Mouse (Mus musculus): ENCODE results near the gene Tbc1d23.
"Not testable (repeated sequence)": the region's sequence is repeated elsewhere in the genome, so short reads cannot be mapped to it uniquely, and the experiment has no call there.

Gene Tbc1d23

GRCm38 (mm10) chr16:57215957-57216356 is 15.3 kb downstream of the Tbc1d23 start:
- no peak for ATAC-seq (ENCODE audit: low TSS enrichment)

- ATAC-seq (ENCODE audit: low TSS enrichment), result peak; percentile 89
Observed at GRCm38 (mm10) chr16:57211037-57211436, 20.3 kb downstream of the Tbc1d23 start.

- ATAC-seq (ENCODE audit: low TSS enrichment), result no peak
Observed at GRCm38 (mm10) chr16:57208342-57208741, 23.0 kb downstream of the Tbc1d23 start.

- ATAC-seq (ENCODE audit: low TSS enrichment), result no peak
Observed at GRCm38 (mm10) chr16:57197281-57197680, 34.0 kb downstream of the Tbc1d23 start.

GRCm38 (mm10) chr16:57196590-57196989 is 34.7 kb downstream of the Tbc1d23 start:
- ATAC-seq (ENCODE audit: low TSS enrichment), result no peak

GRCm38 (mm10) chr16:57191214-57191613 is 40.1 kb downstream of the Tbc1d23 start:
- ATAC-seq (ENCODE audit: low TSS enrichment), result no peak

GRCm38 (mm10) chr16:57190390-57190789 is 40.9 kb downstream of the Tbc1d23 start:
- no peak for ATAC-seq (ENCODE audit: low TSS enrichment)

- peak; percentile 78 for ATAC-seq (ENCODE audit: low TSS enrichment)
Observed at GRCm38 (mm10) chr16:57189493-57189892, 41.8 kb downstream of the Tbc1d23 start.

GRCm38 (mm10) chr16:57186618-57187017 is 44.7 kb downstream of the Tbc1d23 start:
- no peak for ATAC-seq (ENCODE audit: low TSS enrichment)

GRCm38 (mm10) chr16:57182037-57182436 is 49.3 kb downstream of the Tbc1d23 start:
- ATAC-seq (ENCODE audit: low TSS enrichment), result no peak

GRCm38 (mm10) chr16:57181180-57181579 is 50.1 kb downstream of the Tbc1d23 start:
- 0 out of 2 replicates have a peak, but pooled peaks have one; percentile 17 for ATAC-seq (ENCODE audit: low TSS enrichment)

- no peak for ATAC-seq (ENCODE audit: low TSS enrichment)
Observed at GRCm38 (mm10) chr16:57177664-57178063, 53.6 kb downstream of the Tbc1d23 start.

GRCm38 (mm10) chr16:57177254-57177653 is 54.0 kb downstream of the Tbc1d23 start:
- ATAC-seq (ENCODE audit: low TSS enrichment), result peak; percentile 36; the same call in 1 of the 2 replicates

GRCm38 (mm10) chr16:57176276-57176675 is 55.0 kb downstream of the Tbc1d23 start:
- peak; percentile 91 for ATAC-seq (ENCODE audit: low TSS enrichment)

GRCm38 (mm10) chr16:57175751-57176150 is 55.6 kb downstream of the Tbc1d23 start:
- ATAC-seq (ENCODE audit: low TSS enrichment), result no peak

- not testable (repeated sequence) for ATAC-seq (ENCODE audit: low TSS enrichment)
Observed at GRCm38 (mm10) chr16:57174480-57174879, 56.8 kb downstream of the Tbc1d23 start.

- ATAC-seq (ENCODE audit: low TSS enrichment), result no peak
Observed at GRCm38 (mm10) chr16:57171570-57171969, 59.7 kb downstream of the Tbc1d23 start.

GRCm38 (mm10) chr16:57171161-57171560 is 60.1 kb downstream of the Tbc1d23 start:
- no peak for ATAC-seq (ENCODE audit: low TSS enrichment)

- ATAC-seq (ENCODE audit: low TSS enrichment), result no peak
Observed at GRCm38 (mm10) chr16:57168236-57168635, 63.1 kb downstream of the Tbc1d23 start.

GRCm38 (mm10) chr16:57167514-57167912 is 63.8 kb downstream of the Tbc1d23 start:
- peak; percentile 7; the same call in 1 of the 2 replicates for ATAC-seq (ENCODE audit: low TSS enrichment)

GRCm38 (mm10) chr16:57166611-57167513 is 64.4 kb downstream of the Tbc1d23 start, which contains the start of gene Nit2:
TSS of gene Nit2 (minus strand) at chr16:57167341.
- peak; percentile 93 for ATAC-seq (ENCODE audit: low TSS enrichment)

- no peak for ATAC-seq (ENCODE audit: low TSS enrichment)
Observed at GRCm38 (mm10) chr16:57166086-57166485, 65.2 kb downstream of the Tbc1d23 start.

- no peak for ATAC-seq (ENCODE audit: low TSS enrichment)
Observed at GRCm38 (mm10) chr16:57165157-57165556, 66.1 kb downstream of the Tbc1d23 start.

Data from frontal cortex, adult (tissue).